Mouse (Mus musculus) liver, postnatal 0 days (tissue): ENCODE results near the gene Zfp292. TPM values are rescaled to one million over a fixed set of nuclear protein-coding genes. Genes with fewer than 3 reads are reported as not detected.

ENCODE experiments used
- ATAC-seq: fragments of 200-750 bp; cut with Nextera tagmentation; 2 replicates; pipeline ENCODE4 v1.8.0; 2017; ENCODE audit warnings: mild to moderate bottlenecking, moderate library complexity
- DNase-seq: peaks from one replicate; pipeline ENCODE4 v3.0.0-alpha.2; 2016
- H3K27ac ChIP-seq: fragments of 300-500 bp; sonication (generic); 2 replicates; pipeline ENCODE4 v1.5.1; 2014; ENCODE audit warnings: antibody characterized with exemption, moderate library complexity, mild to moderate bottlenecking, low read depth
- H3K27me3 ChIP-seq: fragments of 300-500 bp; sonication (generic); 2 replicates; pipeline ENCODE4 v1.6.1; 2014; ENCODE audit warnings: low read length, control low read depth, mixed read lengths; ENCODE audit not compliant: insufficient read depth
- H3K36me3 ChIP-seq: fragments of 300-500 bp; sonication (generic); replicated peaks from 2 replicates; pipeline ENCODE4 v1.6.1; 2014; ENCODE audit warnings: mild to moderate bottlenecking, control low read depth, low read length, moderate library complexity, mixed read lengths; ENCODE audit not compliant: insufficient read depth
- H3K4me1 ChIP-seq: fragments of 300-500 bp; sonication (generic); 2 replicates; pipeline ENCODE4 v1.6.1; 2014; ENCODE audit warnings: antibody characterized with exemption, mild to moderate bottlenecking, control low read depth; ENCODE audit not compliant: insufficient read depth
- H3K4me2 ChIP-seq: fragments of 300-500 bp; sonication (generic); 2 replicates; pipeline ENCODE4 v1.6.1; 2014; ENCODE audit warnings: low read depth, mild to moderate bottlenecking, low read length, moderate library complexity, mixed read lengths
- H3K4me3 ChIP-seq: fragments of 300-500 bp; sonication (generic); 2 replicates; pipeline ENCODE4 v1.5.1; 2014; ENCODE audit warnings: low read depth, low read length
- H3K9ac ChIP-seq: fragments of 300-500 bp; sonication (generic); replicated peaks from 2 replicates; pipeline ENCODE4 v1.6.1; 2014; ENCODE audit warnings: mild to moderate bottlenecking, moderate library complexity
- H3K9me3 ChIP-seq: fragments of 300-500 bp; sonication (generic); 2 replicates; pipeline ENCODE4 v1.6.1; 2016; ENCODE audit warnings: mild to moderate bottlenecking, control low read depth, low read length, mixed read lengths
- CTCF ChIP-seq: sonication (generic); IDR thresholded peaks from 2 replicates; pipeline ENCODE4 v1.5.1; 2016; ENCODE audit warnings: antibody characterized with exemption, low read depth
- EP300 ChIP-seq: IDR thresholded peaks from 2 replicates; pipeline ENCODE4 v1.6.1; 2016; ENCODE audit warnings: antibody characterized with exemption, low read depth, mild to moderate bottlenecking
- WGBS: fragments of 180-500 bp; shearing (Covaris S2); extraction: QIAGEN DNeasy Blood & Tissue Kit; methylation state at CpG from one replicate; pipeline ENCODE4 v1.1.7; 2014; ENCODE audit not compliant: insufficient replicate concordance; 5-methylcytosine and 5-hydroxymethylcytosine counted together
- polyA plus RNA-seq: library from polyadenylated mRNA; unstranded; fragments of >200 nt; fragmentation: Nextera tagmentation; extraction: Ambion mirVana; gene quantifications from 2 replicates; pipeline ENCODE4 v1.2.1, GENCODE M21; 2015

The Zfp292 gene
- polyA plus RNA-seq, 1 experiment from 2014 or later = 4.5 TPM

- Histone ChIP-seq H3K9me3 (no peaks in the 10 kb centered on the region), H3K27me3 (no peaks in the 10 kb centered on the region), H3K4me3 (peak overlapping the region; percentile 96), H3K4me1 (peaks cover 25% of the 10 kb centered on the region), H3K36me3 (no peaks in the 10 kb centered on the region), H3K4me2 (peak overlapping the region; percentile 78), H3K27ac (no peak overlapping the region; the same call in 1 of the 2 replicates), H3K9ac (peak overlapping the region; percentile 16; the same call in 1 of the 2 replicates)
- 83% methylated on average over 10 of the region's 10 CpGs for WGBS
- DNase-seq = no peak
- no peak for ATAC-seq
- TF ChIP-seq EP300 (no peak), CTCF (no peak)
Observed at GRCm38 (mm10) chr4:34880921-34881650, 1.7 kb downstream of the Zfp292 start.

- Histone ChIP-seq H3K4me3 (no peak overlapping the region), H3K36me3 (no peaks in the 10 kb centered on the region; the same call in 1 of the 2 replicates), H3K9ac (no peak overlapping the region), H3K4me1 (peaks cover 4% of the 10 kb centered on the region), H3K27ac (no peak overlapping the region), H3K4me2 (no peak overlapping the region), H3K27me3 (no peaks in the 10 kb centered on the region), H3K9me3 (no peaks in the 10 kb centered on the region)
- ATAC-seq = no peak
- no peak for DNase-seq
- 68% methylated on average over 1 of the region's 1 CpGs for WGBS
- TF ChIP-seq EP300 (no peak), CTCF (no peak)
Observed at GRCm38 (mm10) chr4:34874234-34874633, 8.5 kb downstream of the Zfp292 start.

- 88% methylated on average over 4 of the region's 4 CpGs for WGBS
- Histone ChIP-seq H3K9ac (no peak overlapping the region), H3K27ac (no peak overlapping the region), H3K9me3 (no peaks in the 10 kb centered on the region), H3K4me1 (peaks cover 9% of the 10 kb centered on the region), H3K36me3 (no peaks in the 10 kb centered on the region; the same call in 1 of the 2 replicates), H3K4me2 (no peak overlapping the region), H3K4me3 (no peak overlapping the region), H3K27me3 (no peaks in the 10 kb centered on the region)
- ATAC-seq (no peak), DNase-seq (no peak)
- TF ChIP-seq EP300 = no peak
- TF ChIP-seq CTCF = no peak
Observed at GRCm38 (mm10) chr4:34872896-34873495, 9.8 kb downstream of the Zfp292 start.

GRCm38 (mm10) chr4:34869813-34870212 lies 12.9 kb downstream of the Zfp292 start:
- TF ChIP-seq EP300 (no peak), CTCF (no peak)
- no peak overlapping the region for H3K4me3 ChIP-seq
- H3K36me3 ChIP-seq = no peaks in the 10 kb centered on the region; the same call in 1 of the 2 replicates
- no peak overlapping the region for H3K9ac ChIP-seq
- H3K4me1 ChIP-seq = peaks cover 23% of the 10 kb centered on the region
- H3K9me3 ChIP-seq = no peaks in the 10 kb centered on the region
- DNase-seq = no peak
- 64% methylated on average over 3 of the region's 3 CpGs for WGBS
- no peak overlapping the region for H3K4me2 ChIP-seq
- H3K27me3 ChIP-seq = no peaks in the 10 kb centered on the region
- H3K27ac ChIP-seq = no peak overlapping the region
- ATAC-seq = no peak

DNA sequence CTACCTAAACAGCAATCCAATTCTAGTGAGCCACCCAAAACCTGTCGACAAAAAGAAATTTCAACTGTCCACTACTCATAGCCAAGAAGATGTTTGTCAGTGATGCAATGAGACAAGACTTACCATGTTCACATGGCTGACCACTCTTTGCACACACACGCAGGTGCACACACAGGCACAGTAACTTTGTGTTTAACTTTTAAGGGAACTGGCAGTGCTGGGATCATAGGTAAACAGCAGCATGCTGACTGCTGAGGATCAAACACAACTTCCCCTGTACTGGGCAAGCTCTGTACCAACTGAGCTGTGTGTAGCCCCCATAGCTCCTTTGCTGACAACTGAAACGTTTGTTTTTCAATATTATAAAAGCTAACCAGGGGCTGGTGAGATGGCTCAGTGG lies 21.3 kb downstream of the Zfp292 start:
- 59% methylated on average over 3 of the region's 3 CpGs for WGBS
- DNase-seq (no peak), ATAC-seq (peak; percentile 87)
- no peaks in the 10 kb centered on the region for H3K9me3 ChIP-seq
- no peak overlapping the region for H3K4me2 ChIP-seq
- TF ChIP-seq EP300 = no peak
- no peak for TF ChIP-seq CTCF
- H3K4me1 ChIP-seq = peaks cover 12% of the 10 kb centered on the region
- H3K27me3 ChIP-seq = no peaks in the 10 kb centered on the region
- no peak overlapping the region for H3K27ac ChIP-seq
- H3K36me3 ChIP-seq = no peaks in the 10 kb centered on the region
- H3K9ac ChIP-seq = no peak overlapping the region
- H3K4me3 ChIP-seq = no peak overlapping the region

GRCm38 (mm10) chr4:34859416-34859815 lies 23.3 kb downstream of the Zfp292 start:
- no peak overlapping the region for H3K27ac ChIP-seq
- ATAC-seq = no peak
- WGBS = 83% methylated on average over 3 of the region's 3 CpGs

More at GRCm38 (mm10) chr4:34859416-34859815, 23.3 kb downstream of the Zfp292 start:
- Histone ChIP-seq H3K4me2 (no peak overlapping the region), H3K27me3 (no peaks in the 10 kb centered on the region), H3K4me1 (peaks cover 3% of the 10 kb centered on the region), H3K4me3 (no peak overlapping the region), H3K9me3 (no peaks in the 10 kb centered on the region), H3K9ac (no peak overlapping the region), H3K36me3 (no peaks in the 10 kb centered on the region)
- TF ChIP-seq EP300 (no peak), CTCF (no peak)
- DNase-seq = no peak
